Mouse (Mus musculus): ENCODE measurements around the gene Hmcn1. TPM values are rescaled to one million over a fixed set of nuclear protein-coding genes. Genes with fewer than 3 reads are reported as not detected.

Hmcn1 gene
- total and polyA plus RNA-seq, 3 experiments: not detected

DNA sequence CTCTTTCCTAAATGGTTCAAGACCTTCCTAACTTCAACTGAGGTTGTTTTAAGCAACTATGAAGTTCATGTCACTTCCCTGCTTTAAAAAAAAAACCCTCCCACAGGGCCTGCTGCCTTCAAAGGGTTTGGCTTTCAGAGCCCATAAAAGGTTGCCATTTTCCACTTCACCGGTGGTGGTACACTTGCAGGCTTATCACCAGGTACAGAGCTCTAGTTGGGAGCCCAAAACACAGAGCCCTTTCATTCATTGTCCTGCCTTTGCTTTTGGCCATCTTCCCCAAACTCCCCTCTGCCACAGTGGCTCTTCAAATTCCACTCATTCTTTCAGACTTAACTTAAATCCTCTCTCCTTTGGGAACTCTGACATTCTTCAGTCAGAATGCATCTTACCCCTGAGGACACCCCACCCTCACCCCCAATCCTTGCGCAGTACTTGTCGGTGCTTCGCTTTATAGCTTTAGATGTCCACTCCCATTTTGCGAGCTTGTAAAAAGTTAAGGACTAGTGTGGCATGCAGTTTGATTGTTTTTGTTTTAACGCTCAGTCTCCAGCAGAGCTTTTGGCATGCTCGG, 222.2 kb downstream of the Hmcn1 start:
- Histone ChIP-seq H3K27ac (ENCODE audit: control insufficient read depth, low read depth, low read length) (no peak overlapping the region), H3K4me1 (ENCODE audit: control insufficient read depth in 1 of 2, insufficient read depth in 2 of 2, low read length in 2 of 2) (no peaks in the 10 kb centered on the region), H3K9me3 (replicated peaks; ENCODE audit: insufficient read depth, low read length) (no peaks in the 10 kb centered on the region), H3K9ac (ENCODE audit: control insufficient read depth, low read depth, low read length, poor library complexity, severe bottlenecking) (no peak overlapping the region), H3K27me3 (ENCODE audit: control insufficient read depth in 1 of 2, insufficient read depth in 2 of 2, low read length in 2 of 2) (no peaks in the 10 kb centered on the region; a peak in 1 of 4 replicates), H3K4me3 (ENCODE audit: control insufficient read depth in 1 of 2, insufficient read depth in 1 of 2, low read depth in 2 of 2, low read length in 2 of 2) (no peak overlapping the region), H3K36me3 (ENCODE audit: control insufficient read depth in 1 of 2, insufficient read depth in 2 of 2, low read length in 2 of 2) (no peaks in the 10 kb centered on the region), H3K79me2 (ENCODE audit: control insufficient read depth, insufficient read depth, low read length, poor library complexity) (no peaks in the 10 kb centered on the region)
- no peak for DNase-seq (ENCODE audit: low read depth, low spot score)
- TF ChIP-seq NELFE (IDR thresholded peaks at IDR 0.05; ENCODE audit: low read depth, low read length): no peak
- no peak for TF ChIP-seq JUND (IDR thresholded peaks at IDR 0.05; ENCODE audit: low read depth, low read length)
- TF ChIP-seq ZMIZ1 (IDR thresholded peaks at IDR 0.05; ENCODE audit: low read depth, low read length): no peak
- no peak for TF ChIP-seq GABPA (IDR thresholded peaks at IDR 0.05; ENCODE audit: low read depth, low read length)
- no peak for TF ChIP-seq TBP (IDR thresholded peaks at IDR 0.05; ENCODE audit: low read depth, low read length)
- no peak for TF ChIP-seq SIN3A (IDR thresholded peaks at IDR 0.05; ENCODE audit: low read length)
- TF ChIP-seq MYB (IDR thresholded peaks at IDR 0.05; ENCODE audit: low read depth, low read length): no peak
- no peak for TF ChIP-seq POLR2AphosphoS5 (IDR thresholded peaks at IDR 0.05; ENCODE audit: borderline replicate concordance, low read depth, low read length)
- TF ChIP-seq TAL1 (IDR thresholded peaks at IDR 0.05; ENCODE audit: low read length): no peak
- TF ChIP-seq ZKSCAN1 (IDR thresholded peaks at IDR 0.05; ENCODE audit: low read depth, low read length): no peak
- TF ChIP-seq KAT2A (conservative IDR thresholded peaks at IDR 0.05; ENCODE audit: low read depth, low read length): no peak
- TF ChIP-seq NRF1 (IDR thresholded peaks at IDR 0.05; ENCODE audit: insufficient read depth, low read depth, low read length, poor library complexity, severe bottlenecking): no peak
- TF ChIP-seq CTCF (IDR thresholded peaks at IDR 0.05 in 2 of 3, conservative IDR thresholded peaks at IDR 0.05 in 1 of 3; ENCODE audit: control insufficient read depth in 1 of 3, insufficient read depth in 1 of 3, low read depth in 2 of 3, low read length in 3 of 3, poor library complexity in 1 of 3, severe bottlenecking in 1 of 3): no peak
- TF ChIP-seq ETS1 (IDR thresholded peaks at IDR 0.05; ENCODE audit: low read depth, low read length): no peak
- no peak for TF ChIP-seq MYC (IDR thresholded peaks at IDR 0.05; ENCODE audit: low read depth, low read length)

DNA sequence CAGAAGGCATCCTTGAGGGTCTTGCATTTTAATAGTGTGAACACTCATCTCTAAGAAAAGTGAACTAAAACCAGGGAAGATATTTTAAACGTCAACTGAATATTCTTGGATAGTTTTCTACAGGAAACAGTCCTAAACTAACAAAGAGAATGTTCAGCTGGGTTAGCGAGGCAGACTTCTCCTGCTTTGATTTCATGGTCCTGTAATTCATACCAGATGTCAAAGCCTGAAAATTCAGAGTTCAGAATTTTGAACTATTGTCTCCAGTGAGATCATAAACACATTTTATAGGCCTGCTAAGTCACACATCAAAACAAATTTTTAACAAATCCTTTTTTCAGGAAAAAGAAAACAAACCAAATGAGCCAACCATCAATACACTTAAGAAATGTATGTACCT, 223.4 kb downstream of the Hmcn1 start:
- Histone ChIP-seq H3K9ac (ENCODE audit: control insufficient read depth, low read depth, low read length, poor library complexity, severe bottlenecking) (no peak overlapping the region), H3K9me3 (replicated peaks; ENCODE audit: insufficient read depth, low read length) (no peaks in the 10 kb centered on the region), H3K27me3 (ENCODE audit: control insufficient read depth in 1 of 2, insufficient read depth in 2 of 2, low read length in 2 of 2) (no peaks in the 10 kb centered on the region; a peak in 1 of 4 replicates), H3K4me3 (ENCODE audit: control insufficient read depth in 1 of 2, insufficient read depth in 1 of 2, low read depth in 2 of 2, low read length in 2 of 2) (no peak overlapping the region), H3K4me1 (ENCODE audit: control insufficient read depth in 1 of 2, insufficient read depth in 2 of 2, low read length in 2 of 2) (no peaks in the 10 kb centered on the region), H3K36me3 (ENCODE audit: control insufficient read depth in 1 of 2, insufficient read depth in 2 of 2, low read length in 2 of 2) (no peaks in the 10 kb centered on the region), H3K79me2 (ENCODE audit: control insufficient read depth, insufficient read depth, low read length, poor library complexity) (no peaks in the 10 kb centered on the region), H3K27ac (ENCODE audit: control insufficient read depth, low read depth, low read length) (no peak overlapping the region)
- DNase-seq (ENCODE audit: low read depth, low spot score): no peak
- no peak for TF ChIP-seq CHD1 (IDR thresholded peaks at IDR 0.05; ENCODE audit: low read depth, low read length)
- no peak for TF ChIP-seq ETS1 (IDR thresholded peaks at IDR 0.05; ENCODE audit: low read depth, low read length)
- TF ChIP-seq USF2 (IDR thresholded peaks at IDR 0.05; ENCODE audit: borderline replicate concordance in 1 of 2, insufficient read depth in 1 of 2, low read depth in 1 of 2, low read length in 2 of 2): no peak
- TF ChIP-seq RCOR1 (IDR thresholded peaks at IDR 0.05; ENCODE audit: low read depth, low read length): no peak
- TF ChIP-seq UBTF (IDR thresholded peaks at IDR 0.05; ENCODE audit: borderline replicate concordance, insufficient read depth, low read depth, low read length): no peak
- TF ChIP-seq HCFC1 (IDR thresholded peaks at IDR 0.05; ENCODE audit: low read depth, low read length): no peak
- no peak for TF ChIP-seq TAL1 (IDR thresholded peaks at IDR 0.05; ENCODE audit: low read length)
